Mouse (Mus musculus) retina, embryonic 14.5 days (tissue): ENCODE data around the gene Mapk11.

ENCODE experiments used
- DNase-seq: peaks from one replicate; pipeline ENCODE4 v3.0.0-alpha.2; 2015; ENCODE audit warnings: low spot score

Gene Mapk11

DNA sequence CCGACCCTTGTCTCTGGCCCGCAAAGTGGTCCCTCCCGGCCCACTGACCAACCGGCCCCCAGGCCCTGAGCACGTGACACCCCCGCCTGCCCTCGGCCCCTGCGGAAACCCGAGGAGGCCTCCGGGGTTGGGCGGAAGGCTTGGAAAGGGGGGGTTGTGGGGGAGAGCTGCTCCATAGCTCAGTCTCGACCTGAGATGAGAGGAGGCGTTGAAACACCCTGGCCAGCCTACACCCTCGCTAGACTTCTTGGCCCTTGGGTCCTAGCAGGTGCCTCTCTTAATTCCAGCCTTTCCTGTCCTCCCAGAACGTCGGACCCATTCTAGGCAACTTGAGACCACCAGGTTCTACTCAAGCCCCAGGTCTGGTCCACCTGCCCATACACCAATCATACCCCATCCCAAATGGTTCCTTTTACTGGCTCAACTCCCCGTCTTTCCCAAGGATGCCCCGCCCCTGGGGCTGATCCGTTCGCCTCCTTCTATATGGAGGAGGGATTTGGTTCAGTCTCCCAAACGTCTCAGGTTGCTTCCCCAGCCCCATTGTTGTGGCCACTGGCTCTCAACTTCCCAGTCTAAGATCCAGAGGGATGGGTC is 8.7 kb downstream of the Mapk11 start, which contains the start of gene Mapk12:
Mapk12 (minus strand) TSS at position 45 of the 594 bp plus-strand sequence.
- peak; percentile 51 for DNase-seq

DNA sequence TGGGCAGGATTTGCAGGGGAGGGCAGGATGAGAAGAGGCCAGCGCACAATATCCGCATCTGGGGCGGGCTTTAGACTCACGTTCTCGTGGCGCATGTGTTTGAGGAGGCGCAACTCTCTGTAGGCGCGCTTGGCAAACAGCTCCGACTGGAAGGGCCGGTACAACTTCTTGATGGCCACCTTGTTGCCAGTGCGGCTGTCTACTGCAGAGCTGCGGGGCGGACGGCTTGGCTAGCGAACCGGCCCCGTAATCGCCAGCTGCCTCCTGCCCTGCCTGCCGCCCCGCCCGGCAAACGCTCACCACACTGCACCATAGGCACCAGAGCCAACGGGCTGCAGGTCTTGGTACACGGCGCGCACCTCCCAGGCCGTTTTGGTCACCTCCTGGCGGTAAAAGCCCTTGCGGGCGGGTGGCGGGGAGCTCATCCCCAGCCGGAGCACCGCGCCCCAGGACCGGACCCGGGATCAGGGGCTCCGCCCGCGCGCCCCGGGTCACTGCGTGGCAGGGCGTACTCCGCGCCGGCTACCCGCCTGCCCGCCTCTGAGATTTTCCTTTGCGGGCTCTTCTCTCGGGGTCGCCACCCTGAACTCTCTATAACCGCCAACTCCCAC is 9.3 kb downstream of the Mapk11 start:
- peak; percentile 49 for DNase-seq

DNA sequence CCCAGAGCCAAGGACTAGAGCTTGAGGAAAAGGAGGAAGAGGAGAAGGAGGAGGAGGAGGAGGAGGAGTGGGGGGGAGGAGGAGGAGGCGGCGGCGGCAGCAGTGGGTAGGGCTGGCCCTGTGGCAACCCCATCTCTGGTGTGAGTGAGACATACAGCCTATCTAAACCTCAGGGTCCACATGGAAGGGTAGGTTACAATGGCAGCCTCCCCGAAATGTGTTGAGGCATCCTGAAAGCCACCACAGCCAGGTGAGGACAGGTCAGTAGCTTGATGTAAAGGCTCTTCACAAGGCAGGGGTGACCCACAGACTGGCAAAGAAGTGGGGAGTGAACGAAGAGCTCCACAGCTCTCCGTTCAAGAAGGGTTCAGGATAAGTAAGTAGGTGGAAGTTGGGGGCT is 10.9 kb downstream of the Mapk11 start:
- DNase-seq = no peak

DNA sequence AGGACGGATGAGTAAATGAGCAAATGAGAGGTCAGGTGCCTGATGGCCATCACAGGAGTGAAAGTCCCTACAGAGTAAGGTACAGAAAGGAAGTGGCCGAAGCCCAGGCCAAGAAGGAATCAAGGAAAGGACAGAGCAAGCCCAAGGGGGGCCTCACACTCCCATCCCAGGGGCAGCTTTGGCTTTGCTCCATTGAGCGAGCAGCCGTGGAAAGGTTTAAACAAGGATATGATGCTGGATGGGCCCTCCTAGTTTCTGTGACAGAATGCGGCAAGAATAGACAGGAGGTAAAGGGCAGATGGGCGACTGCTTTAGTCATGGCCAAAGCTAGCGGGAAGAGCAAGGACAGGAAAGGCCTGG is 11.4 kb downstream of the Mapk11 start:
- no peak for DNase-seq

DNA sequence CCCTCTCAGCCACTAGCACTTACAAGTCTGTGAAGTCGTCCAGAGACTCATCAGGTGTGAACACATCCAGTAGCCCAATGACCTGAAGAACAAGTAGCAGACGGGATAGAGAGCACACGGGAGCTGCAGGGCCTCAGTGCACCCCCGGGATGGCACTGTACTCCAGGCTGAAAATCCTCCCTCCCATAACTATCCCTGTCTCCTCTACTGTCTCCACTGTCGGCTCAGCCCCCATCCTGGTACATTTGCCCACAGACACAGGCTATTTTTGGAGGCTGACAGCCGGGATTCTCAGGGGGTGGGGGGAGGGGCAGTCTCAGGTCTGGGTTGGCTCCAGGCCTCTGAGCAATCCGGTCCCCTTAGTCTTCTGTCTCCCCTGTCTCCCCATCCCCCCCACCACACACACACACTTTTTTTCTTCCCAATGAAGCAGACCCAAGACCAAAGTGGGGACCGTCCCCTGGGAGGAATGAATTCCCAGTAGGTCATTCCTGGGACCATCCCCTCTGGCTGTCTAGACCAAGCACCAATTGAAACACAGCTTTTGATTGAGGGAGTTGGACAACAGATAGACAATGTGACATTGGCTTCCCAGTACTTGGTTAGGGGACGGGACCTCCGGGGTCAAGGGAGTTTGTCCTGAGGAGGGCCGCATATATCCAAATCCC is 11.9 kb downstream of the Mapk11 start:
- no peak for DNase-seq

GRCm38 (mm10) chr15:89136461-89137155 is 12.8 kb downstream of the Mapk11 start:
- DNase-seq = no peak

GRCm38 (mm10) chr15:89131316-89131715 is 18.1 kb downstream of the Mapk11 start:
- DNase-seq = no peak

DNA sequence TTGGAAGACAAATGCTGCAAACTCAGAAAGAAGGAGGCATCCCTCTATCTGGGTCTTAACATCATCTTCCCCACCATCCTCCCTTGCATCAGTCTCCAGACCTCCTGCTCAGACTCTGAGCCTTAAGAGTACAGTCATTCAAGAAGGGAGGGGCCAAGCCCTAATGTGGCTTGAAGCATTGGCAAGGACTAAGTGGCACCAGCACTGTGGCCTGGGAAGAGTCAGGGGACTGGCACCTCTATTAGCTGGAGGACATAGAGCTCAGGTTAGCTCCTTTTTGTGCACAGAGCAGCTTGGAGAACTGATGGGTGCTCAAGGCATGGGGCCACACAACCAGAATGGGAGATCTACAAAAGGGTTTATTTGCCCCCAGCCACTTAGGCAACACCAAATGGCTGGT is 19.2 kb downstream of the Mapk11 start:
- DNase-seq = no peak

DNA sequence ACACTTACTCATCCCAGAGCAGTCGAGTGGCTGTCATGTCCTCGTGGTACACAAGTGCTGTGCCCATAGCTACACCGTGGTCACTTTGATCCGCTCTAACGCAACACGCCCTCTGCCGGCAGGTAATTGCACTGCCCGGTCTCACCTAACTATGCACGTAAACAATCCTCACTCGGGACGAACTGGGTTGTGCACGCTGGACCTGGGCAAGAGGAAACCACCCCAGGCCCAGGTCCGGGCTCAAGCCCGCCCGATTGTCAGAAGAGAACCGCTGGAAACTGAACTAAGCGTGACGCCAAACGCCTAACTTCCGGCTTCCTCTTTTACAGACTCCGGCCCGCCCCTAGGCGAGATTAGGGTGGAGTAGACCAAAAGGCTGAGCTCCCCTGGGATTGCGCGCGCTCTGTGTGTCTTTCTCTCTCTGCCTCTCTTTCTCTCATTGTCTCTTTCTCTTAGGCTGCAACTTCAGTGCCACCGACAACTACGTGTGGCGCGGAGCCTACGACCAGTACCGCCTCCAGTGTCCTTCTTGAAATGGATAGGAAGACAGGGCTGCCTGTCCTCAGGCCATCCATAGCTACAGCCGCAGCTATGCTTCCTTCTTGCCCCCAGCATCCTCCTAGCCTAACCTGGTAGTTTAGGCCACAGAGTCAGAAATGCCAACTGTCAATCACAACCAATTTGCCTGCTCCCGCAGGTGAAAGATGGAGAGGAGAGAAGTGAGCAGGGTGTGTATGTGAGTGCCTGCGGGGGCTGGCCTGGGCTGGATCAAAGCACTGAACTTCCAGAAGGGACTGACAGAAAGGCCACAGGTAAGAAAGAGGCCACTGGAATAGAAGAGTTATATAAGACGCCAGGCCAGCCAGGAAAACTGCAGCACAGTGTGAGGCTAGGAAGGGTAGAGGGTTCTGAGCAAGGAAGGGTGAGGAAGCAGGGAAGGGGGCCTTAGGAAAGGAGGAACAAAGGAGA is 20.8 kb downstream of the Mapk11 start, which contains the start of gene Hdac10:
Hdac10 (minus strand) TSS at position 319 of the 969 bp plus-strand sequence.
- peak; percentile 89 for DNase-seq

DNA sequence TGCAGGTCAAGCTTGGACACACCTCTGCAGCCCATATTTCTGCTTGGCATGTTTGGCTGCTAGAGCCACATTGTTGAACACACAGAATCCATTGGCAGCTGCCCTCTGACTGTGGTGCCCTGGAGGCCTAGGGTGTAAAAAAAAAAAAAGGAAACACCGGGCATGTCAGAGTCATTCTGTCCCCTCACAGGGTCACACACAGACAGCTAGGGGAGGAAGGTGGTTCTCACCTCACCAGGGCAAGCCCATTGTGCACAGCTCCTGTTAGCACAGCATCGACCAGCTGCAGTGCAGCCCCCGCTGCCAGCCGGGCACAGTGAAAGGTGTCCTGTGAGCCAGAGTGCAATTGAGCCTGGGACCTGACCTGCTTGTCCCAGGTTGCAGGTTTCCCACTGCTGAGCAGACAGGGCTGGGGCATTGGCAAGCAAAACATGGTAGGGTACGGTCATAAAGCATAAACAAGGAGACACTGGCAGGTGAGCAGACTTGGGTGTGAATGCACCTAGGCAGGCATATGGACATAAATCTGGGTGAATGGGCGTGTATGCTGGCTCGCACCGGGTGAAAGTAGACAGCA is 22.0 kb downstream of the Mapk11 start:
- no peak for DNase-seq

DNA sequence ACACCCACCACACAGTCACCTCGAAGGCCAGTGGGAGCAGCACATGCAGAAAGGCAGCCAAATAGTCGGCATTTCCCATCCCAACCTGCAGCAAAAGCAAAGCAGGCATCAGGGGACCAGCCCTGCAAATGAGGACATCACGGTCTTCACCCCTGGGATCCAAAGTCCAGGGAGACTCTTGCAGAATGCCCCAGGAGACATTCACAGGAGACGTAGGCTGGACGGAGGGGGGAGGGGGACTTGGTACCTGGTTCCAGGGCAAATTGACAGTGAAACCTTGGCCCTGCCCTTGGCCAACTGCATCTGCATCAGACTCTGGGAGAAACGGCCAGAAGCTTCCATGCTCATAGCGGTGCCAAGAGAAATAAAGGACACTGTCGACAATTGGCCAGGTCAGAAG is 22.8 kb downstream of the Mapk11 start:
- DNase-seq = no peak

GRCm38 (mm10) chr15:89125351-89125750 is 24.1 kb downstream of the Mapk11 start:
- DNase-seq = no peak

DNA sequence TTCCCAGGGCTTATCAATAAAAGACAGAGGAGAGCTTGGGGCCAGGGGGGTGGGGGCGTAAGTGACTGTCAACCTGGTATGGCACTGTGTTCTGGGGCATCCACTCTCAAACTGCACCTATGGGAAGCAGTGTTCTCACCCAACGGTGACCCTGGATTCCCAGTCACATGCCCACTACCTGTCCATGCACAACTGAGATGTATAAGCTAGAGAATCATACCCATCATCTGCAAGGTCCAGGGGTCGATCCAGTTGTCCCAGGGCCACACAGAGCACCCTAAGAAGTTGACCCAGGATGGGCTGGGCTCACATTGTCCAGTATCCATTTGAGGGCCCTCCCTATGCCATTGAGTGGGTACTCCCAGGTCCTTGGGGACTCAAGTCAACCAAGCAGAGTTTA is 25.1 kb downstream of the Mapk11 start:
- no peak for DNase-seq

- DNase-seq = peak; percentile 36
Measured at GRCm38 (mm10) chr15:89123595-89123994, 25.8 kb downstream of the Mapk11 start.

GRCm38 (mm10) chr15:89122649-89123366 is 26.6 kb downstream of the Mapk11 start, which contains the start of gene Tubgcp6:
Tubgcp6 (minus strand) TSS chr15:89123112.
- DNase-seq = peak; percentile 96

GRCm38 (mm10) chr15:89118007-89118406 is 31.4 kb downstream of the Mapk11 start:
- peak; percentile 44 for DNase-seq

GRCm38 (mm10) chr15:89110147-89110546 is 39.3 kb downstream of the Mapk11 start:
- no peak for DNase-seq

DNA sequence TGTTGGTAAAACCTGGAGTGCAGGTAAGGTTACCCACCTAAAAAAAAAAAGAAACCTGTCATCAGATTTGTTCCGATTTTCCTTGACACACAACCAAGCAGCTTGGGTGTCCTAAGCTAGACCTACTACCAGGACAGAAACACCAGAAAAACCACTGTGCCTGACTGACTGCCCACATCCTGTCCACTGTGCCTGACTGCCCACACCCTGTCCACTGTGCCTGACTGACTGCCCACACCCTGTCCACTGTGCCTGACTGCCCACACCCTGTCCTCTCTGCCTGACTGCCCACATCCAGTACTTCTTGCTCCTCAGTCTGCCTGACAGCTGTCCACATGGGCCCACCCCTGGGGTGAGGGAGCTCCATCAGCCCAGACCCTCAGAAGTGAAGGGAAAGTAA is 42.5 kb downstream of the Mapk11 start:
- DNase-seq = no peak

DNA sequence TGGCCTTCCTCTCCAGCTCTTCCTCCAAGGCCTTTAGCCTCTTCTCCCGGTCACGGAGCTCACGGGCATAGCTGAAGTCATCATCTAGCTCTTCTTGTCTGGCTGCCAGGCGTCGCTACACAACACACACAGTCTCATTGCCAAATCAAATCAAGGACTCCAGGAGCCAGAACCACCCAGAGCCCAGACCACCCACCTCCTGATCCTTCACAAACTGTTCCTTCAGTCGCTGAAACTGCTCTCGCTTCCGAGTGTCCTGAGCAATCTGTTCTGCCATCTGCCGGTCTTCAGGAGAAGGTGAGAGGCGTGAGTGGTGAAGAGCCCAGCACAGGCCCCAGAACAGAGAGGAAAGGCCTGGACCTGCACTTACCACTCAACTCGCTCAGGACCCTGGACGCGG is 43.4 kb downstream of the Mapk11 start:
- no peak for DNase-seq

DNA sequence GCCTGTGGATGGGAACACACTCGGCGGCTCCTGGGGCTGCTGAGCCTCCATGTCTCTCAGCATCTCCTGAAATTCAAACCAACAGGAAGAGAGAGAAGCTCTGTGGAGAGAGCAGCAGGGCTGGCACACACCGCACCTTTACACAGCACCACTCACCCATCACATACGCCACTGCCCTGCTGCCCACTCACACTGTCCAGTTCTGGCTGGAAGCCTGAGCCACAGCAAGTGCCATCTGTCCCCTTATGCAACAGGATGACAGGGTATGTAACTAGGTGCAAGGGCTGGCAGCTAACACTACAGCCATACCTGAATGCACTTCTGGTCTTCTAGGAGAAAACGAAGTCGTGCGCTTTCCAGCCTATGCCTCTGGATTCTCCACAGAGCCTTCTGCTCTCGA is 45.0 kb downstream of the Mapk11 start:
- no peak for DNase-seq

- no peak for DNase-seq
Measured at GRCm38 (mm10) chr15:89103921-89104320, 45.5 kb downstream of the Mapk11 start.
